Mouse (Mus musculus) lung, adult 2 months (tissue): Measurements from ENCODE around the gene Mindy4.

Experiments used
- CTCF ChIP-seq: fragments of 200-500 bp; IDR thresholded peaks from 2 replicates; pipeline ENCODE4 v1.5.1; 2011; ENCODE audit warnings: mild to moderate bottlenecking, low read length, control low read depth; ENCODE audit not compliant: insufficient read depth
- POLR2A ChIP-seq: fragments of 200-500 bp; IDR thresholded peaks from 2 replicates; pipeline ENCODE4 v1.6.1; 2011; ENCODE audit warnings: low read depth, mild to moderate bottlenecking, control low read depth, low read length, borderline replicate concordance; ENCODE audit errors: extremely low read depth

DNA sequence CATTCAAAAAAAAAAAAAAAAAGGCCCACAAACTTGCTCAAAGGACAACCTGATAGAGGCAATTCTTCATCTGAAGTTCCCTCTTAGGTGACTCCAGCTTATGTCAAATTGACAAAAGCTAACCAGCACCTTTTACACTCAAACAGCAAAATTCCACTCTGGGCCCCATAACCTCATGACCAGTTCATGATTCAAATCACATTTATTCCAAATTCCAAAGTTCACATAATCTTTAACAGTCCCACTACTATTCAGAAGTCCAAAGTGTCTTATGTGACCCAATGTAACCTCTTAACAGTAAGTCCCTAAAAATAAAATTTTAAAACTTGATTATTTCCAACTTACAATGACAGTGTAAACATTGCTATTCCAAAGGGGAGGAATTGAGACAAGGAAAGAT lies 13.8 kb upstream of the Mindy4 start:
- TF ChIP-seq POLR2A (no peak), CTCF (no peak)
